Mouse (Mus musculus) cortical plate, adult 2 months (tissue): ENCODE measurements at regions not wholly inside any gene's neighbourhood (a gene's known extent, or its start where the extent isn't known, plus 50 kb on each side); places are given as distances from the start of the nearest gene placed in this dataset.

Experiments
- H3K27ac ChIP-seq: fragments of 200-500 bp; 2 replicates; pipeline ENCODE4 v1.5.1; 2012; ENCODE audit warnings: low read length, control low read depth, inconsistent platforms; ENCODE audit not compliant: insufficient read depth
- H3K4me1 ChIP-seq: fragments of 200-500 bp; 2 replicates; pipeline ENCODE4 v1.6.1; 2011; ENCODE audit warnings: low read length; ENCODE audit not compliant: control insufficient read depth, insufficient read depth
- H3K4me3 ChIP-seq: fragments of 200-500 bp; 2 replicates; pipeline ENCODE4 v1.5.1; 2011; ENCODE audit warnings: mild to moderate bottlenecking, low read length, control low read depth; ENCODE audit not compliant: insufficient read depth
- CTCF ChIP-seq: fragments of 200-500 bp; IDR thresholded peaks from 2 replicates; pipeline ENCODE4 v1.5.1; 2011; ENCODE audit warnings: mild to moderate bottlenecking, control low read depth, low read length; ENCODE audit not compliant: insufficient read depth; ENCODE audit errors: extremely low read depth
- POLR2A ChIP-seq: fragments of 200-500 bp; IDR thresholded peaks from 2 replicates; pipeline ENCODE4 v1.6.1; 2011; ENCODE audit warnings: mild to moderate bottlenecking, low read length, control low read depth; ENCODE audit not compliant: insufficient read depth; ENCODE audit errors: extremely low read depth

DNA sequence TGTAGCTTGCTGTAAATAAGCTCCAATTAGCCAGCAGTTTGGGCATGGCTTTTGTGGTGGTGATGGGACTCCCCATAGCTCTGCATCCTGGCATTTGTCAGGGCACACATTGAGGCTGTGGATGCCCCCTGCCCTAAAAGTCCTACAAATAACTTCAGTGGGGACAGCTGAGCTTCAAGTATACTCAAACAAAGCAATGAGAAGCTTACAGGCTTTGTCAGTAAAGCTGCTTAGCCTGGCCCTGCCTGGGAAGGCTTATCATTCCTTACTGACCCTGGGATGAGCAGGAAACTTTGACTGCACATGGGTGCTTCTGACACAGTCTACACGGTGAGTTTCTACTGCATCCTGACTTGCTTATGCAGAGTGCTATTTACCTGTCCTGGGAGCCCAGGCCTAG is 420.5 kb upstream of the Mki67 start:
- Histone ChIP-seq H3K27ac (no peak overlapping the region), H3K4me1 (no peaks in the 10 kb centered on the region), H3K4me3 (no peak overlapping the region)
- TF ChIP-seq CTCF (no peak), POLR2A (no peak)

- H3K4me1 ChIP-seq = no peaks in the 10 kb centered on the region
- TF ChIP-seq CTCF (no peak), POLR2A (no peak)
- no peak overlapping the region for H3K27ac ChIP-seq
- no peak overlapping the region for H3K4me3 ChIP-seq
Observed at GRCm38 (mm10) chr7:136137341-136137740, 421.2 kb upstream of the Mki67 start.

GRCm38 (mm10) chr7:136137831-136138602 is 421.9 kb upstream of the Mki67 start:
- Histone ChIP-seq H3K27ac (no peak overlapping the region), H3K4me1 (no peaks in the 10 kb centered on the region), H3K4me3 (no peak overlapping the region)
- no peak for TF ChIP-seq CTCF
- no peak for TF ChIP-seq POLR2A

- Histone ChIP-seq H3K27ac (no peak overlapping the region), H3K4me1 (no peaks in the 10 kb centered on the region), H3K4me3 (no peak overlapping the region)
- no peak for TF ChIP-seq POLR2A
- TF ChIP-seq CTCF = no peak
Observed at GRCm38 (mm10) chr7:136142832-136143231, 426.7 kb upstream of the Mki67 start.

- TF ChIP-seq CTCF (no peak), POLR2A (no peak)
- no peak overlapping the region for H3K27ac ChIP-seq
- H3K4me1 ChIP-seq = no peaks in the 10 kb centered on the region; the same call in 1 of the 2 replicates
- H3K4me3 ChIP-seq = no peak overlapping the region
Observed at GRCm38 (mm10) chr7:136150196-136150595, 434.0 kb upstream of the Mki67 start.

- TF ChIP-seq CTCF (no peak), POLR2A (no peak)
- Histone ChIP-seq H3K4me1 (no peaks in the 10 kb centered on the region; the same call in 1 of the 2 replicates), H3K4me3 (no peak overlapping the region), H3K27ac (no peak overlapping the region)
Observed at GRCm38 (mm10) chr7:136151301-136151930, 435.3 kb upstream of the Mki67 start.

- no peak for TF ChIP-seq POLR2A
- peak; percentile 27; the same call in 1 of the 2 replicates for TF ChIP-seq CTCF
- H3K27ac ChIP-seq = no peak overlapping the region
Observed at GRCm38 (mm10) chr7:136152470-136152869, 436.3 kb upstream of the Mki67 start.

DNA sequence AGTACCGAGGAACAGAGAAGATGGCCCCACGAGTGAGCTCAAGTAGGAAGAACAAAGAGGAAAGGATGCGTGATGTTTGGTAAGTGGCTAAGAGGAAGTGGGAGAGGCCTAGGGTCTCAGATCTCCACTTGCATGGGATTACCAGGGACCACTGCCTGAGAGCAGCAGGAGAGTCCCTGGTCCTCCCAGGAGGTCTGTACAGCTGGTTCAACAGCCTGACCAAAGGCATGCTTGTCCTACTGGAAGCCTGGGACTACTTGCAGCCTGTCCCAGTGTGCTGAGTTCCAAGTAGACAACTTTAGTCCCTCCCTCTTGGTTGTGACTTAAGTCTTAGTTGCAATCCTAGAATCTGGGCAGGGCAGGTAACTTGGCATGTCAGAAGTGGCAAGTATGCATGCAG is 437.5 kb upstream of the Mki67 start:
- no peaks in the 10 kb centered on the region; the same call in 1 of the 2 replicates for H3K4me1 ChIP-seq
- TF ChIP-seq POLR2A (no peak), CTCF (no peak)

More at GRCm38 (mm10) chr7:136152470-136152869, 436.3 kb upstream of the Mki67 start:
- H3K4me1 ChIP-seq = no peaks in the 10 kb centered on the region; the same call in 1 of the 2 replicates
- no peak overlapping the region for H3K4me3 ChIP-seq

GRCm38 (mm10) chr7:136159136-136159535 is 443.0 kb upstream of the Mki67 start:
- no peak overlapping the region for H3K27ac ChIP-seq
- H3K4me3 ChIP-seq = no peak overlapping the region
- TF ChIP-seq POLR2A (no peak), CTCF (no peak)
- no peaks in the 10 kb centered on the region for H3K4me1 ChIP-seq

More for the DNA sequence above, 437.5 kb upstream of the Mki67 start:
- no peak overlapping the region for H3K27ac ChIP-seq
- H3K4me3 ChIP-seq = no peak overlapping the region

DNA sequence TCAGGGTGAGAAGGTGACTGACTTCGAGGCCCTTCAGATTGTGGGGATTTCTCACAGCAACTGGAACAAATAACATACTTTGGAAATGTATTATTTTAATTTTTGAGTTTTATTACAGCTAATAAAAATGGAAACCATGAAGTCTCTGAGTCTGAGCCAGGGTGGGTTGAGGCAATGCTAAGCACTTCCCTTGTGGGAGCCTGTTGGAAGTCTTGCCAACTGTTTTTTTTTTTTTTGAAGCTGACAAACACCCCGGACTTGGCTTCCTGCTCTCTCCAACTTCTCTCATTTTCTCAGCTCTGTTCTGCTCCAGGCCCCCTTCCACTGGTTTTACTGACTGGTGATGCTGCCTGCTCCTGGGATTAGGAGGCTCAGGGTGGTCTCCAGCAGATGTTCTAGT is 445.4 kb upstream of the Mki67 start:
- Histone ChIP-seq H3K4me1 (no peaks in the 10 kb centered on the region), H3K4me3 (no peak overlapping the region), H3K27ac (no peak overlapping the region)
- TF ChIP-seq CTCF (no peak), POLR2A (no peak)
